Mouse (Mus musculus): ENCODE results near the gene Phlda3.

The Phlda3 gene

DNA sequence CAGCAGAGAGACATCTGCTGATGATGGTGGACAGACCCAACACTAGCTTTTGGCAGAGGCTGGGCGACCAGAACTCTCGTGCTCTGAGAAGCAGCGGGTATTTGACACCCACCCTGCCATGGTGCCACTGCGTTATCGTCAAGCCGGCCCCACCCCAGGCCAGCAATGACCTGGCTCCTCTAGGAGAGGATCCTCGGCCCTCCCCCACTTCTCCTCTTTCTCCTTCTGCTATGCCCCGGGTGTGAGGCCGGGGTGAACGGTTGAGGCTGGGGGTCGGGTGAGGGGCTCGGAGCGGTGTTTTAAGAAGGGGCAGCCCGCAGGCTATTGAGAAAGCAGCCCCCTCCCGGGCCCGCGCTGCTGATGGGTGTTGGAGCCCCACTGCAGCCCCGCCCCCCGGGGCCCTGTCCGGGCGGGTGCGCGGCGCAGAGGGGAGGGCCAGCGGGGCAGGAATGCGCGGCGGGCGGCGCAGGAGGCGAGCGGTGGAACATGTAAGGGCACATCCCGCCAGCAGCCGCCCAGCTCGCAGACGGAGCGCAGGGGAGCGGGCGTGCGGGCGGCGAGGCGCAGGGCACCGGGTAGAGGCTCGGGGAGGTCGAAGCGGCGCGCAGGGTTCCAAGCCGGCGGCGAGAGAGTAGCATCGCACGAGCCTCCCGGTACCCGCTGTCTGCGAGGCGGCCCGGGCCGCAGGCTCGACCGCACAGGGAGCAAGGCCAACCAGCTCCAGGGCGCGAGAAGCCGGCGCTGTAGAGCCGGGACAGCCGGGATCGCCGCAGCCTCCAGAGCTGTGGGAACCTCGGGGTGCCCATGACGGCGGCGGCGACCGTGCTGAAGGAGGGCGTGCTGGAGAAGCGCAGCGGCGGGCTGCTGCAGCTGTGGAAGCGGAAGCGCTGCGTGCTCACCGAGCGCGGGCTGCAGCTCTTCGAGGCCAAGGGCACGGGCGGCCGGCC is at the start of gene Phlda3:
Gene Phlda3 (plus strand): TSS at position 475 of the 947 bp plus-strand sequence.
- DNase-seq: no peak

DNA sequence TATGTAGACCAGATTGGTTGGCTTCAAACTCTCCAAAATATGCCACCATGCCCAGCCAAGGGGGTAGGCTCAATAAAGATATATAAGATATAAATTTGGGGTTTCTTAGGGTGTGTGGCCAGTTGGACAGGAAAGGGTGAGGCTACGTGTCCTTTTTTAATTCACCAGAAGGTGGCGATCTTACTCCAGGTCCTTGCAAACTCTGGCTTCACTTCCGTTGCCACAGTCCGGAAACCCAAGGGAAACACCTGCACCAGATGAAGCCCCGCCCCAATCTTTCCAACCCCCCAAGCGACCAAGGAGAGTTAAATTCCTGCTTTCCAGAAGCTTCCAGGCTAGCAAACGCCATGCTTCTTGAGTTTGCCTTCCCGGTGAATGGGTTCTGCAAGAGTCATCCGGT is 46.4 kb upstream of the Phlda3 start:
- no peak for DNase-seq

DNA sequence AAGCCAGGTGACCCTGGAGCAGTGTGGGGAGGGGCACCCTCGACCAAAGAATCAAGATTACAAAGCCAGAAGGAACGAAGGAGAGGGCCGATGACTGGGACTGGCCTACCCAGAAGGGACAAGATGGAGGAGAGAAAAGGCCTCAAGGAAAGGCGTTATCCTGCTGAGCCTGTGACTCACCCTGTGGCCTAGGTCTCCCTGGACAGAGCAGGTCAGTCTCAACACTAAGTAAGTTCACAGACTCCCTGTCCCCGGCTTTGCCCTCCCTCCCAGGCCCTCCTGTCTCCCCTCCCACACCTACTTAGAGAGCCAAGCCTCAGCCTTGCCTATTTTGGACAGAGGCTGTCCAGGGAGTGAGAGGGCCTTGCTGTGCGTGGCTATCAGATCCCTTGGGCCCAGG is 45.9 kb upstream of the Phlda3 start, which contains the start of gene Csrp1:
Gene Csrp1 (plus strand): TSS at position 79 of the 400 bp plus-strand sequence.
- no peak for DNase-seq

DNA sequence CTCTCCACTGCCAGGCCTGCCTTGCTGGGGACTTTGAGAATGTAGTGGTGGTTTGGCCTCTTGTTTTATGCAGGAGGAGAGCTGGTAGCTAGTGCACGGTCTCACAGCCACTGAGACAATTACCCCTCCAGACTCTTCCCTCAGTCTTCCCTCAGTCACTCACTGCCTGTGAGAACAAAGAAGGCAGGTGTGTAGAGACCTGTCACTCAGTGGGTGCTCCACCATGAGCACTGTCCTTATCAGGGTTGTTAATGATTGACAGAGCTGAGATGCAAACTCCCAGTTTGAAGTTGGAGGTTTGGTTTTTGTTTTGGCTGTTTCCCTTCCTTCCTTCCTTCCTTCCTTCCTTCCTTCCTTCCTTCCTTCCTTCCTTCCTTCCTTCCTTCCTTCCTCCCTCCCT is 42.9 kb upstream of the Phlda3 start:
- no peak for DNase-seq

DNA sequence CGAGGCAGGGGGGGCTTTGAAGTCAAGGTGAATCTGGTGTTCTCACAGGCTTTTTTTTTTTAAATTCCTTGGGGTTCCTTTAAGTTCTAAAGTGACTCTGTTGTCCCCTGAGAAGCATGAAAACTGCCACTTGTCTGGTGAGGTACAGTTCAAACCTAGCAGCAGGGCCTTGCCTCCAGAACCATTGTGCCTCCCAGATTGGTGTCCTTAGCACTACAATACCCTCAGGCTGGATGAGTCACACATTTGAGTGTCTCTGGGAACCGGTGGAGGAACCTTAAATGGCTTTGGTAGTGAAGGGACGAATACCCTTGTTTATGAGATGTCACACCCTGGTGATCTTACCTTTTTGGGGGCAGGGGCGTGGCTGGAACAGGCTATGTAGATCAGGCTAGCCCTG is 41.8 kb upstream of the Phlda3 start:
- DNase-seq: no peak

DNA sequence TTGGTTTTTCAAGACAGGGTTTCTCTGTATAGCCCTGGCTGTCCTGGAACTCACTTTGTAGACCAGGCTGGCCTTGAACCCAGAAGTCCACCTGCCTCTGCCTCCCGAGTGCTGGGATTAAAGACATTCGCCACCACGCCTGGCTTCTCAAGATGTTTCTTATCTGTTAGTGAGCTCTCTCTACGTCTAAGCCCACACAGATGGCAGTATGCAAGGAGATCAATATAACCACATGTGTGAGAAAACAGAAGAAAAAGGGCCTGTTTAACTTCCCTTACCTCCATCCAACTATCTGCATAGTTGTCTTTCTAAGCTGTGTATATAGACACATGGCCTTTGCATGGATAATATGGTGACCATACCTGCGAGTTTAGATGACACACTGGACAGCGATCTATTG is 40.6 kb upstream of the Phlda3 start:
- no peak for DNase-seq

DNA sequence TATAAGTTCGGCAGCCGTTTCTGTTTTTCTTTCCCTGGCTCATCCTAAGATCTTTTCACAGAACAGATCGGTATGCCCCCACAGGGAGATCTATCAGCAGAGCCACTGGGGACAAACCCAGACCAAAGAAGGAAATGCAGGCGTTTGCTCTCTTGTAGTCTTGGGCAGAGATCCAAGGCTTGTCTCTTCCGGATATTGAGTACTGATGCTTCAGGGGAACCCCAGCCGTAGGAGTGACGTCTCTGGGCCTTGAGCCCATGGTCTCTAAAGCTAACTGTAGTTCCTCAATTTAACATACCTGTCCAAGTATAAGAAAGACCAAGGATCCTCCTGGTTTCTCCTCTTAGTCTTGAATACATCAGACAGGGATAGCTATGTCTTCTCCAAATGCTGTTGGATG is 40.0 kb upstream of the Phlda3 start:
- DNase-seq: no peak

DNA sequence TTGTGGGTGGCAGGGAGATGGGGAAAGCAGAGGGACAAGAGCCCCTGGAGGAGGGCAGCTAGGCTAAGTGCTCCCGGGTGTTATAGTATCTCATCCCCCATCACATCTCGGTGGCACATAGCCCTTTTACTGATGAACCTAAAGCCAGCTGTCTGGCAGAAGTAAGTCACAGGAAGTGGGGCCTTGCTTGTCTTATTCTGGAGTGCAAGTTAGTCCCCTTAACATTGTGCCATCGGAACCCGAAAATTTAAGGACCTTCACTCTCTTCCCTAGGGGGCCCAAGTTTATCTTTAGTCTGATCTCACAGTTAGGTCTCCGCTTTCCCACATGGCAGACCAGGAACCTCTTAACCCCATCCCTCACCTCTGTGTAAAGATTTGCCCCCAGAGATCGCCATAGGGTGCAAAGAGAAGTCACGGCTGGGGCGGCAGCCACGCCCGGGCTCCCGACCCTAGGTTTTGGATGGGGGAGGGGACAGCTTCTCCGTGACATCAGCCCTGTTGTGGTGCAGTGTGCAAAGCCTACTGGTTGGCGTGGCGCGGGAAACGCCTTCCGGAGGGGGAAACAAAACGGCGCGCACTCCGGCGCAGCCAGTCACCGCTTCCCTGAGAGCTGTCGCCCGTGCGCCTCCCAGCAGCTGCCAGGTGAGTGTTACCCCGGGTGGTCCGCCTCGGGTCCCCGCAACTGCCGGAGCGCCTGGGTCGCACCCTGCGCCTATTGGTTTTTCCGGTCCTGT is 37.1 kb upstream of the Phlda3 start:
- DNase-seq: peak; percentile 30

DNA sequence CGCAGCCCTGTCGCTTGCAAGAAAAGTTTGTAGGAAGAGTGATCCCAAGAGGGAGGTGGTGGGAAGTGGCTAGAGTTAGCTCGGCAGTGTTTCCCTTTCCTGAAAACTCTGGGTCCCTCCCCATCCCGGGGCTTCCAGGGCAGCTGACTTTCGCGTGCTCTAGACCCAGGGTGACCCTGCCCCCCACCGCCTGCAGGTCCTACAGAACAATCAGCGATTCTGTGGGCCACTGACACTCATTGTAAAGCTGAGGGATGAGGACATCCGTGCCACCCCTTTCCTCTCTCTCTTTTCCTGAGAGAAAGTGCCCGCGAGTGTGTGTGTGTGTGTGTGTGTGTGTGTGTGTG is 36.6 kb upstream of the Phlda3 start:
- DNase-seq: peak; percentile 19

DNA sequence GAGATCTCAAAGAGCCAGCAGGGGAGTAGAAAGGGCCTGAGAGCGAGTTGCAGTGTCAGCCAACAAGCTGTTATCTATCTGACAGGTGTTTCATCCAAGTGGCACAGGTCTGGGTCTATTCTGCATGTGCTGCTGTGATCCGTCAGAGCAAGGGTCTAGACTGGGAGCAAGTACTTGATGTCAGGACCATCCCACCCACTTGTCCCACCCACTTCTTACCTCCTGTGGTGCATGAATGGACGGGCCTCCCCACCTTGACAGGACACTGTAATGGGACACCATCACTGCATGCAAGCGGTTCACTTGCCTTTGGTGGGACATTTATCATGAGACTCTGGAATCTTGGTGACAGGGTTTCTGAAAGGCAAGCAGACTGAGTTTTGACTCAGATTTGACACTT is 36.1 kb upstream of the Phlda3 start:
- DNase-seq: no peak

DNA sequence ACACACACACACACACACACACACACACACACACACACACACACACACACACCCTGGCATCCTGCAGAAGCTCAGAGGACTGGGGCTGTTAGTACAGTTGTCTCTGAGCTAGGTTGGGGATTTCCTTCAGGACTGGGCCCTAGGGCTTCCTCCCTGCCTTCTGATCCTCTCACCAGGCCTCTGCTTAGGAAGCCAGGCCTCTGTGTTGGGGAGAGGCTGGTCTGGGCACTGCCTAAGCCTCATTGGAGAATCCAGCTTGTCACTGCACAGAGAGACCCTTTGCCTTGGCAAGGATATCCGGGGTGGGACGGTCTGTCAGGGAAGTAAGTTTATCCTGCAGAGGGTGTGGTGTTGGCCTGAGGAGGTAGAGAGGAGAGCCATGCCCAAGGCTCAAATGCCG is 35.6 kb upstream of the Phlda3 start:
- DNase-seq: no peak

DNA sequence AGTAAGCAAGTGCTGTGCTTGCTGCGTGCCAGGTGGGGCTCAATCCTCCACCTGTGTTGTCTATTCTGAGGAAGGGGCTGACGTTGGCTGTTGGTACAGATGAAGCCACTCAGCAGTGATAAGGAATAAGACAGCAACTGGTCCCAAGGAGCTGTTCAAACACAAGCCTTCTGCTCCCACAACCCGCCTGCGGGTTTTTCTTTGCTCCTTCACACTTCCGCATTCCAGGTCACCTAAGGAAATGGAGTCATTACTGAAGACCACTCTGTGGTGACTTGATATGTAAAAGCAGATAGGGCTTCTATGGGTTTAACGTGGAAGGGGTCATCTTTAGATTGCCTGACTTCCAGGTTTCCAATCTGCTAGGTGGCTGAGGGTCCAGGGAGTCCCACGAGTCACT is 34.5 kb upstream of the Phlda3 start:
- no peak for DNase-seq

DNA sequence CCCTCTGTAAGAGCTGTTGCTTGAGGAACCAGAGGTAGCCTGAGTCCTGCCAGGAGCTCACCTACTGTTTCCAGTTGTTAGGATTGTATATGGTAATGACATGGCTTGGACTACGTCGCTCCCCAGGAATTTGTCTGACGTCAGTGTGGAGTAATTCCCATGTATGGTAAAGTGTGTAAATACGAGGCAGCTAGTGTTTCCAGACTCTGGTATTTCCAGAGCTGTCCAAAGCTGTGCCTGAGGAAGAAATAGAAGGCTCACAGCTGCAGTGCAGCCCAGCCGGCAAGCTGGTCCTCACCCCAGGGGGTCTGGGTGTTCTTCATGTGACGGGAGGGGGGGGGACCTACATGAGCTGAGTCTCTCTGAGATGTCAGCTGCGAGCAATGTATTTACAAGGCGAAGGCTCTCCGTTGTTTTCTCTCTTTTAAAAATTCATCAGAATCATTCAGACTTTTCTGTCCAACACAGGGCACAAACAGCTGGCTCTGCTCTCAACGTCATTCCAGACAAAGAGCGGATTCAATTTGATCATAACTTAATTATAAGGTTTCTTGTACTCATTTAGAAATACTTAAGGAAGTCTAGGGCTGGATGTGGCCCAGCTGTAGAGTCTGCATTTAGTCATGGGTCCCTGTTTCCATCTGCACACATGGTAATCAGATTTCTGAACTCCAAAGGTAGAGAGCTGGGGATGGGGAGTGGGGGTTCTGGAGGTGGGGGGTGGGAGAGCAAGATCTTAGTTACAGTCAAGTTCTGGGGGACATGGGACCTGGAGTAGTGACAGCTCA is 33.8 kb upstream of the Phlda3 start:
- no peak for DNase-seq

DNA sequence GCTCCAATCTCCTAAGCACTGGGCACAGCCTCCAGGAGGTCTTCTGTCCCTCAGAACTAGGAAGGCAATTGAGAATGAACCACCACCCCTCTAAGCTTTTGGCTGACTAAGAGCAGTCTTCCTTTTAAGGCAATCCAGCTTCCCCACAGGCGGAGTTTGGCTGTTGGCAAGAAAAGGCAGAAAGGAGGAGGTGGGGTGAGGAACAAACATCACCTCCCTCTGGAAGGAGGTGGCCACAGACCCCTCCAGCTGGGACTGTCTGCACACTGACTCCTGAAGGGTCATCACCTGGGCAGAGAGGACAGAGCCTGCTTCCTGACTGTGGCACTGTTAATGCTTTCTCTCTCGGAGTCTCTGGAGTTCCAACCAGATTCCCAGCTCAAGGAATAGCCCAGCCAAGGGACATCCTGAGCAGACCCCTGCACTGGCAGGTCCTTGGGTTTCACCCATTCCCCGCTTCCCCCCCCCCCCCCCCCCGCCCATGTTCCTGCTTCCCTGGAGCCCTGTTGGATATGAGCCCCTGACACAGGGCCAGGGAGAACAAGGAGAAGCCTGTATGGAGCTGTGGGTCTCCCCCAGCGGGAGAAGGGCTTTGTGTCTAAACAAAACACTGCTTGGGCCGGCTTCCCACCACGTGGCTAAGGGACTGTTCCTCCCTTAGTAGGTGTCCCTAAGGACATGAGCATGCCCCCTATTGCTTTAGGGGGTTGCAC is 31.5 kb upstream of the Phlda3 start:
- DNase-seq: peak; percentile 44

DNA sequence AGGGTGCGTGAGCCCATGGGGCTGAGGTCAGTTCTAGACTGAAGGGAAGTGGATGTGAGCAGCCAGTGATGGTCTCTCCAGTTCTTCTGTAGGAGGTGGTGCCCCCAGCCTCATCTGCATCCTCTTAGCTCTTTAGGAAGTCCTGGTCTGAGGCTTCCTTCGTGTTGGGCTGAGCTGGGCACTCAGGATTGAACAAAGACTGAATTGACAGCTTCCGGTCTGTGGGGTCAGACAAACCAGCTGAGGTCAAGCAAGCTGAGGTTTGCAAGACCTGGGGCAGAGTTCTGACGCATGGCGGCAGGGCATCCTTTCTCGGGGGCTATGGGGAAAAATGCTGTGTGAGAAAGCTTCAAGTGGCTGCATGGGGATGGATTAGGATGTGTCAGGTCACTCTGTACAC is 30.5 kb upstream of the Phlda3 start:
- DNase-seq: no peak

DNA sequence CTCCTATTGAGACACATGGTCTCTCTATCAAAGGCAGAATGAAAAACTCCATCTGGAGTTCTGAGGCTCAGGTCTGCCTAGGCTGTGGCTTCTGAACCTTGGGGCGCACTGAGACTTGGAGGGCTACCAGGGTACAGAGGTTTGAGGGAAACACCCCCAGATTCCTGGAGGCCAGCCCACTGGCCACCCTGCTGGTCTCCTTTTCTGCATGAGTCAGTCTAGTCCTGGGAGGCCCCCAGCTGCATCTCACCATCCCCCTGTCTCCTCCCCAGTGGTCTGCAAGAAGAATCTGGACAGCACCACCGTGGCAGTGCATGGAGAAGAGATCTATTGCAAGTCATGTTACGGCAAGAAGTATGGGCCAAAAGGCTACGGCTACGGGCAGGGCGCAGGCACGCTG is 20.9 kb upstream of the Phlda3 start:
- no peak for DNase-seq

DNA sequence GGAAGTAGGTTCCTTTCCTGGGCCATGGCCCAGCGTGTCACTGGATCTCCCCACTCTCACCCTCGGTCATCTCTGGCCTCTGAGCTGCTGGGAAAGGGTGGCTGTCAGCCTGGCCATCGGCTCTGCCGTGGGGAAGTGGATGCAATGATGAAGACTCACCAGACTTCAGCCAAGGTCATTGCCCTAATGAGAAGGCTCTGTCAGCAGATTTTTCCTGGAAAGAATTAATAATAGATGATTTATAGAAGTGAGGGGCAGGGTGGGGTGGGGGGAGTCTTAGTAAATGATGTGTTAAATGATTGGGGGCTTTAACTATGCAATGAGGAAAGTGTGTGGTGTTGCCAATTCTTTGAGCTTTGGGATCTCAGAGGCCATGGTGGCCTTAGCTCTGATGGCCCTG is 19.7 kb upstream of the Phlda3 start:
- DNase-seq: no peak

DNA sequence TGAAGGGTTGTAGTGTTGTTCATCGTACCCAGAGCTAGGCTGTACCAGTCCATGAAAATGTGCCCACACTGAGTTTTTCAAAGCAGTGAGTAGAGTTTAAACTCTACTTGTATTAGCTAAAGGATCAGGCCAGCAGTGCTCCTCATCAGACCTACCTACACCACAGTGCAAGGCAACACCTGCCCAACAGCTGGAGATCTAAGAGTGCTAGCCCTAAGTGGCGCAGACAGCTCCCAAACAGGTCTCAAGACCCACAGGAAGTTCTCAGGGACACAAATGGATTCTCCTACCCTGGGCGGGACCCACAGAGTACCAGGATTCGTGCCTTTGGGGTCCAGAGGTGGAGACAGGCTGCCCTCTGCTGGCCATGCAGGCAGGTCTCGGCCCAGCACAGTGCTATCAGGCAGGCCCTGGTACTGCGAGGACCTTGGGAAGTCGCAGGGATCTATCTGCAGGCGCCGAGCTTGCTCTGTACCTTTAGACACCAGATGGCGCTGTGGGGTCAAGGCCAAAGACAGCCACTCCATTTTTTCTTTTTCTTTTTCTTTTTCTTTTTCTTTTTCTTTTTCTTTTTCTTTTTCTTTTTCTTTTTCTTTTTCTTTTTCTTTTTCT is 13.1 kb upstream of the Phlda3 start:
- DNase-seq: peak; percentile 70

DNA sequence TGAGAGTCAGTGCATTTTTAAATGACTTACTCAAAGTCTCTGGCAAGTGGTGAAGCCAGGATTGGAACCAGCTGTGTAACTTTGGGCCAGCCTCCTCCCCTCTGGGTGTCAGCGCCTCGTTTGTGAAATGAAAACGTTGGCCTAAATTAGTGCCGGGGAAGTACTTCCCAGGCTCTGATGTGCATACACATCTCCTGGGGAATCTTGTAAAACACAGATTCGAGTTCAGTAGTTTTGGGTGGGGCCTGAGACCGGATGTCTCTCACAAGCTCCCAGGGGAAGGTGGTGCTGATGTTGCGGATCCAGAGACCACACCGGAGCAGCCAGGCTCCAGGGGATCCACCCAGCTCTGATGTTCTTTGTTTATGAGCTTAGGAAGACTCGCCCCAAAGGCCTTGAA is 10.6 kb upstream of the Phlda3 start:
- no peak for DNase-seq

DNA sequence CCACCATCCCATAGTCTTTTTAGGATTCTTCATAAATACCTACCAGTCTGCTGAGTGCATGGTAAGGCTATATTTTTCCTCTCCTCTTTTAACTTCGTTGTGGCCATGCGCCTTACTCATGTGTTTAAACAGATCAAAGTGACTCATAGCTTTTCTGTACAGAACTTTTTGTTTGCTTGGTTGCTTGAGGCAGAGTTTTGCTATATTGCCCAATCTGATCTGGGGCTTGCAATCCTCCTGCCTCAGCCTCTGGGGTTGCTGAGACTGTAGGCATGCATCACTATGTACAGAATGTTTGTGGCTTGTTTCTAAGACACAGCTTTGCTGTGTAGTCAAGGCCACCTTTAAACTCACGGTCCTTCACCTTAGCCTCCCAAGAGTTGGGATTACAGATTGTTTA is 10.0 kb upstream of the Phlda3 start:
- no peak for DNase-seq

DNA sequence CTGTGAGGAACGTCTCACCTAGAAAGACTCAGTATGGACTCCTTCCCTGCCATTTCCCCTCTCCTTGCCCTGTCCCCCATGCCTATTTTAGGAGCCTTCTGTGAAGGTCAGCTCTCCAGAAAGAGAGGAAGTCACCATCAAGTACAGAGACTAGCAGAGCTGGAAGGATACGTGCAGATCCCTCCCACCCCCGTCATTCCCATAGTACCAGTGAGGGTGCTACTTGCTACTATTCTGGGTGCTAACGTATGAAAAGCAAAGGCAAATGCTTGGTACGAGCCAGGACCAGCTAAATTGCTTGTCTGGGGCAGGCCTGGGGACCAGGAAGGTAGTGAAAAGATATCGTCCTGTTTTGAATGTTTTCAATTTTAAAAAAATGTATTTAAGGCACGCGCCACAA is 8.6 kb upstream of the Phlda3 start:
- no peak for DNase-seq

DNA sequence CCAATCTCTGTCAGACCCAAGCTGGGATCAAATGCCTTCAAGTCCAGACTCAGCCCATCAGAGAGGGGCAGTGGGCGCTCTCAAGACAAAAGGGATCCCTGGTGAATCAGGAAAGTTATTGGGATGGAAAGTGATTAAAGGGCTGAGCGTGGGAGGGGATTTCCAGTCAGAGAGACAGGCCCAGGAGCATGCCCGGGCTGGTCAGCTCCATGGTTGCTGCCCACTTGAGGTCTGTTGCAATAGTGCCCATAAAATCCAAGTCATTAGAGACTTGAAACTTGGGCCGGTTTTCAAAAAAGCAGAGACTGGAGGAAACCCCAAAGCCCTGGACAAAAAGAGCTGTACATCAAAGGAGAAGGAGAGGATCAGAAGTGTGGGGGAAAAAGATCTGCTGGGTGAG is 6.2 kb upstream of the Phlda3 start:
- DNase-seq: no peak

All from cerebellum, adult 11-12 months (tissue).